Mouse (Mus musculus) induced T-regulatory cell, adult 2 months (primary cell): ENCODE data around the gene Atg2b.

Experiments
- DNase-seq: peaks from one replicate; pipeline ENCODE4 v3.0.0-alpha.2; 2012; ENCODE audit warnings: low read depth

Atg2b gene

DNA sequence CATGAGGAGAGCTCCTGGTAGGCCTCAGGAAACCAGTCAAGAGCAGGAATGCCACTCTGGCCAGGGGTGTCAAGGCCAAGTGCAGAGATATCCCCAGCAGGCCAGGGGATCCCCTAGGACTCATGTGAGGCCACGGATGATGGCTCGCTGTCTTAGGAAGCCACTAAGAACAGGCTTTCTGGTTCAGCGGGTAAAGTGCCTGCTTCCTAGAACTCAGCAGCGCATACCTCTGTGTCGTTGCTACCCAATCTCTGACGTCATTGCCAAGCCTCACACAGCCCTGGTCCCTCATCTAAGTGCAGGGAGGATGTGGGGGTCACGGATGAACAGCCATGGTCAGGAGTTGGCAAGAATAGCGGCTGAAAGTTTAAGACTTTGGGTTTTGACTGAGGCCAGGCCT is 87.9 kb downstream of the Atg2b start:
- no peak for DNase-seq

DNA sequence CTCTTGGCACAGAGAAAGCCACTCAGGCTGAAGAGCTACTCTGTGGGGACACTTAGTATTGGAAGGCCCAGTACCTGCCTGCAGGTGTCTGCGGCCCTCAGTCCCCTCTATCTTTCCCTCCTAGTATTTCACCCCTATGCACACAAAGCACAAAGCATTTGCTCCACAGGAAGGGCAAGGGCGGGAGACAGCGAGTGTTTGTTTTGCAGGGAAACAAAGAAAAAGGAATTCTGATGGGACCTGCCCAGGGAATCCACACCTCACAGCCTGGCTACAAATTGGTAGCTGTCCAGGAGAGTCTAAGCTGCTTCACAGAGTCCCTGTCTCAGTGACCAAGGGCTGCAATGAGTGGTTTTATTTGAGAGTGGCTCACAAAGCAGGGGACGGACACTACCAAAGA is 91.5 kb downstream of the Atg2b start:
- DNase-seq, result no peak

- no peak for DNase-seq
Measured at GRCm38 (mm10) chr12:105592361-105592761, 92.7 kb downstream of the Atg2b start.

GRCm38 (mm10) chr12:105590786-105591185 is 94.2 kb downstream of the Atg2b start:
- DNase-seq, result no peak

- DNase-seq, result no peak
Measured at GRCm38 (mm10) chr12:105587526-105587925, 97.5 kb downstream of the Atg2b start.

GRCm38 (mm10) chr12:105584851-105585250 is 100.2 kb downstream of the Atg2b start:
- peak; percentile 58 for DNase-seq

GRCm38 (mm10) chr12:105583484-105583883 is 101.5 kb downstream of the Atg2b start:
- peak; percentile 9 for DNase-seq

DNA sequence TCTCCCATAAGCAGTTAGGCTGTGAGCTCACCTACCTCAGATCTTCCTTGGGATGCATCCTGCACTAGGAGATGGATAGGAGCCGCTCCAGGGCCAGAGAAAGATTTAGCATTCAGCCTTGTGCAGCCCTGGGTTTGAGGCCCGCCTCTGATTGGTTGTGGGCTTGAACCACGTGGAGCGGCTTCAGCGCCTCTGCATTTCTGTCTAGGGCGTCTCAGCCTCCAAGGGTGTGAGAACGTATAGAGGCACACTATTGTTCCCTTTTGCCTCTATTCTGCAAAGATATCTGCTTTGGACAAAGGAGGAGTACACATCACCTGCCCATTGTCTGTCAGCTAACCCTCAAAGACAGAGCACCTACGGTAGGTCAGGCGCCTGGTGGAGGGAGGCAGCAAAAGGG is 102.5 kb downstream of the Atg2b start:
- DNase-seq, result no peak

DNA sequence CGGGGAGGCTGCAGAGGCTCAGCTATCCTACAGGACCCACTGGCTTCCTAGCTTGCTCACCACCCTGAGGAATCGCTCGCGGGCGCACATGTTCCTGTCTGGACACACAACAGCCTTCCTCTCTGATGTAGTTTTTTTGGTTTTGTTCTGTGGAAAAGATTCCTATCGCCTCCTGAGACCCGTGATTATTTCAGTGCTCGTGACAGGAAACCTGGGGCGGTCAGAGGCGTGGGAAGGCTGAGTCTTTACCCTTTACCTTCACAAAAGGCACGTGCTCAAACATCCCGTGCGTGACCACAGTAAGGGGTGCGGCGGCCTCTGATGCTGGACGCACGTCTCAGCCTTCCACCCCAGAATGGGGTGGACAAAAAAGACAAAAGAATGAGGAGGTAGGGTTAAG is 104.5 kb downstream of the Atg2b start:
- no peak for DNase-seq

GRCm38 (mm10) chr12:105574356-105574755 is 110.7 kb downstream of the Atg2b start:
- DNase-seq, result no peak

DNA sequence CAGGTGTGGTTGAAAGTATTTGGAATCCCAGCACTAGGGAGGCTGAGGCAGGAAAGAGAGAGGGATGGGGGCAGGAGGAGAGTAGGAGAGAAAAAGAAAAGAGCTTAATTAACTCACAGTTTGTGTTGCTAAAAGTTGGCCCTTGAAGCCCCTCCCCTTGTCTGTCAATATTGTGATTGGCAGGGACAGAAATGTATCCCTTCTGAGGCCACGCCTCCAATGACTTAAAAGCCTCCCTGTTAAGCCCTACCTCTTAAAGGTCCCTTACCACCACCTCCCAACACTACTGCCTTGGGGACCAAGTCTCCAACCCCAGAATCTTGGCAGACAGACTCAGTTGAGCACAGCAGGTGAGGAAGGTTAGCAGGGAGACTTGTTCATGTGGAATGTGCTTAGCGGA is 112.4 kb downstream of the Atg2b start:
- DNase-seq, result no peak

DNA sequence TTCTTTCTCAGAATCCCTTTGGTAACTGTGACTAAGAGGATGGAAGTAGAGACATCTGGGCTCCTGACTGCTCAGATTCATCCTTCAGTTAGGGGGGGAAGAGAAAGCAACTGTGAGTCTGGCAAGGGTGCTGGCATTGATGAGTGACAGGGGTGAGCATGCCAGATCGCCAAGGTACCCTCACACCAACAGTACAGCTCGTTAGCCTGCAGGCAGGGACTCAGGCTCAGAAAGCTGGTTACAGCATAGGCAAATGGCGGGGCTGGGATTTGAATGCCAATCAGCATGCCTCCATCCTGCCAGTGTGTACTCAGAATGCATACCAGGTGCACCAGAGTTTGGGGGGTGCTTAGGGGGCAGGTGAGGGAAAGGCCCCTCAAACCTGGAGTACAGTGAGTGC is 113.1 kb downstream of the Atg2b start:
- DNase-seq, result no peak
